Mouse (Mus musculus): ENCODE measurements around the gene Cavin1. TPM values are rescaled to one million over a fixed set of nuclear protein-coding genes. Genes with fewer than 3 reads are reported as not detected.

The Cavin1 gene
- total RNA-seq, 2 experiments from 2014 or later = 226 to 256 TPM

GRCm38 (mm10) chr11:100983778-100984131 lies 13.1 kb upstream of the Cavin1 start:
- intact Hi-C loops (cut with DNase I; ENCODE audit: low total_unique reads) = loop anchor here (5.0 to 10.0 kb wide), 2 partner anchors 74 to 201 kb away; no protein-coding TSS in a partner anchor
- no peak for DNase-seq

DNA sequence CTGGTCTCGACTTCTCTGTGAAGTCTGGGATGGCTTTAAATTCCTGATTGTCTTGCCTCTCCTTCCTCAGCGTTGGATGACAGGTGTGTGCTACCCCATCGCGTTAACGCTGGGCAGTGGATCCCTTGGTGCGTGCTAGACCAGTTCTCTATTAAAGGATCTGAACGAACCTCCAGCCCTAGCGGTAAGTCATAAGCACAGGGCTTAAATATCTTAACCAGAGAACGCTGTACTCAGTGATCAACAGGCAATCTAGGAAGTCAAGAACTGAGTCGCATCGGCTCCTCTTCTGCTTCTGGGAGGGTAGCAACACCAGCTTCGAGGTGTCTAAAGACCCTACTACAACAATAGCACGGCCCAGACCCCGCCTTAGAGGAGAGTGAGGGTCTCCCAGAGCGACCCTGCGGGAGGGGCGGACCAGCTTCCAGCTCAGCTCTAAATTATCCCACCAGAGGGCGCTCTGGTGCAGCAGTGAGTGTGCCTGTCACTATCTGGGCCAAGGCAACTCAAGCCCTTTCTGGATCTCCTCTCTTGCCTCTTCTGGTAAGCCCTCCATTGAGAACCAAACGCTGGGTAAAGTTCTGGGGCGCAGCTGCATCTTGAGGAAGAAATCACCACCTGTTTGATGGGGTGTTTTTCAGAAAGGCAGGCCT lies 12.6 kb upstream of the Cavin1 start:
- intact Hi-C loops (cut with DNase I; ENCODE audit: low total_unique reads) = loop anchor here (5.0 to 10.0 kb wide), 2 partner anchors 74 to 202 kb away; no protein-coding TSS in a partner anchor
- peak; percentile 78 for DNase-seq

DNA sequence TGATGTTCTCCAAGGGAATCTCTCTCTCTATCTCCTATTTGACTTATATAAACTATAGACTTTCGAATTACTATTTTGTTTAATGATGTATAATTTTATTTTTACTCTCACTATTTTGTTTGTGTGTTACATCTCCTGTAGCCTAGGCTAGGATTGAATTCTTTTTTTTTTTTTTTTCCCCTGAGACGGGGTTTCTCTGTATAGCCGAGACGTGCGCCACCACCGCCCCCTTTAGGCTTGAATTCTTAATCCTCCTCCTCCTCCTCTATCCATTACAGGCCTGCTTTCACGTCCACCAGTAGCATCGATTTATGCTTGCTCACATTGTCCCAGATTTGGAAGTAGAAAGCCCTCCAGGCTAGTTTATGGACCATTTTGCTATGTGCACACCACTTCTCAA lies 11.4 kb upstream of the Cavin1 start:
- intact Hi-C loops (cut with DNase I; ENCODE audit: low total_unique reads) = loop anchor here (5.0 to 10.0 kb wide), 2 partner anchors 75 to 203 kb away; no protein-coding TSS in a partner anchor
- DNase-seq = no peak

DNA sequence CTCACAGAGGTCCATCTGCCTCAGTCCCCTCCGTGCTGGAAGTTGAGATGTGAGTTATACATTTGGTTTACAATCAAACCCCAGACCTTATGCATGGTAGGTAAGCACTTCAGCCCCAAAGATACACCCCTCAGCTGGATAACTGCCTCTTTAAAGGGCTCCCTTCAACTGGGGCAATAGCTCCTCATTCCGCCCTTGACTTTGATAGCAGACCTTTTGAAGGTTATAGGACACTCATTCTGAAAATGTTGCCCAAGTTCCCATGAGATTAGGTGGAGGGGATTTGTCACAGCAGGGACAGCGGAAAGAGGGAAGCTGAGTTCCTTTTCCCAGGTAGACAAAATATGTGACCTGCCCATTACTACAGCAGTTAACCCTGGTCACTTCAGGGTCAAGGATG lies 10.5 kb upstream of the Cavin1 start:
- intact Hi-C loops (cut with DNase I; ENCODE audit: low total_unique reads) = loop anchor here (5.0 to 10.0 kb wide), 2 partner anchors 76 to 204 kb away; no protein-coding TSS in a partner anchor
- no peak for DNase-seq

- no peak for DNase-seq
- intact Hi-C loops (cut with DNase I; ENCODE audit: low total_unique reads) = loop anchor here (5.0 to 10.0 kb wide), 2 partner anchors 77 to 204 kb away; no protein-coding TSS in a partner anchor
These were observed 9.8 kb upstream of the Cavin1 start for GRCm38 (mm10) chr11:100980438-100980837.

- intact Hi-C loops (cut with DNase I; ENCODE audit: low total_unique reads) = loop anchor here (5.0 to 10.0 kb wide), 2 partner anchors 77 to 205 kb away; no protein-coding TSS in a partner anchor
These were observed 9.2 kb upstream of the Cavin1 start for GRCm38 (mm10) chr11:100979887-100980286.

DNA sequence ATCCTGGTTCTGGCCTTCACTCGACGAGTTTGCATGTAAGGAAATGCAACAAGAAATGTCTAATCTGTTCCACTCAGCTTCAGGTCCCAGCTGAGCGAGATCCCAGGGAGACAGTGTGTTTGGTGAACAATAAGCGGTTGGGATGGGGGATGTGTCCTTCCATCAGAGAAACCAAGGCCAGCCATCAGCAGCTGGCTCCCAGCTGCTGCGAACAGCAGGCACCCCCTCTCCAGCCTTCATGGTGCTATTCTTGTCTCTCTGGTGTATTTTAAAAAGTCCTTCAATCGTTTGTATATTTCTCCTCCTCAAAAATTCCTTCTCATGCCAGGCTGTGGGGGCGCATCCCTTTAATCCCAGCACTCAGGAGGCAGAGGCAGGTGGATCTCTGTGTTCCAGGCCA lies 4.6 kb upstream of the Cavin1 start:
- no peak for DNase-seq

More at GRCm38 (mm10) chr11:100979887-100980286, 9.2 kb upstream of the Cavin1 start:
- peak; percentile 42 for DNase-seq

DNA sequence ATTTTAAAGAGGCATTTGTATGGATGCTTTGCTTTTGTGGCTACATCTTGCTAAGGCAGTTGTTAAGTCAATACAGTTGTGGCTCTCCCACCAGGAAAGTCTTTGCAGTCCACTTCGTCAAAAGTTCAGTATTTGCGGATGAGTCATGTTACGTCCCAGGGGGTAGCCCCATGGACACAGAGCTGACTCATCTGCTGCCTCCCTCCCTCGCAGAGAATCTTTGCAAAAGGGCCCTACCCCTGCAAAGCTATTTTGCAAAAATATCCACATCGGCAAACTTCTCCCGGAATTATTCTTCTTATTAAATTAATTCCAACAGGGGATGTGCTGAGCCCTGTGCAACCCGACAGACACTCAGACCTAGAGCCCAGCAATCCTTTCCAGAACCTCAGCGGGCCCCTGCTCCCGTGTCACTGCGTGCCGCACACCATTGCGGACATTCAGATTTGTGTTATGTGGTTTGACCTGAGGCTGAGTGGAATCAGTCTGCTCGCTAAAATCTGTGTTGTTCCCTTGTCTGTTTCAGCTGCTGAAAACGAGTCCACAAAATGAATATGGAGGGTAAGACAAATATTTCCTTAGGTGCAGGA lies 3.8 kb upstream of the Cavin1 start:
- intact Hi-C loops (cut with DNase I; ENCODE audit: low total_unique reads) = no loop called here
- peak; percentile 68 for DNase-seq

More for the DNA sequence above, 4.6 kb upstream of the Cavin1 start:
- intact Hi-C loops (cut with DNase I; ENCODE audit: low total_unique reads) = no loop called here

DNA sequence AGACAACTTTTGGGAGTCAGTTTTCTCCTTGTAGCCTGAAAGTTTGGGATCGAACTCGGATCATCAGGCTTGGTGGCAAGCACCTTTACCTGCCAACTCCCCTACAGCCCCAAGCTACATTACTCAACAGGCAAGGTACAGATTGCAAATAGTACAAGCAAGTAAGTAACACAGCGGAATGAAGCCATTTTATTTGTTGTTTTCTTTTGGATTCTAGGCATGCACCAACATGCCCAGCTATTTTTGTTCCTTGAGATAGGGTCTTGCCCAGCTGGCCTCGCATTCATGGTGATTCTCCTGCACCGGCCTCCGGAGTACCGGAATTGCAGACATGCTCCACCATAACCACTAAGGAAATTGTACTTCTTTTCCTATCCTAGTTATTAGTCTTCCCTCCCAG lies 2.6 kb upstream of the Cavin1 start:
- intact Hi-C loops (cut with DNase I; ENCODE audit: low total_unique reads) = no loop called here
- no peak for DNase-seq

GRCm38 (mm10) chr11:100971455-100971854 lies 768 bp upstream of the Cavin1 start:
- intact Hi-C loops (cut with DNase I; ENCODE audit: low total_unique reads) = no loop called here
- no peak for DNase-seq

DNA sequence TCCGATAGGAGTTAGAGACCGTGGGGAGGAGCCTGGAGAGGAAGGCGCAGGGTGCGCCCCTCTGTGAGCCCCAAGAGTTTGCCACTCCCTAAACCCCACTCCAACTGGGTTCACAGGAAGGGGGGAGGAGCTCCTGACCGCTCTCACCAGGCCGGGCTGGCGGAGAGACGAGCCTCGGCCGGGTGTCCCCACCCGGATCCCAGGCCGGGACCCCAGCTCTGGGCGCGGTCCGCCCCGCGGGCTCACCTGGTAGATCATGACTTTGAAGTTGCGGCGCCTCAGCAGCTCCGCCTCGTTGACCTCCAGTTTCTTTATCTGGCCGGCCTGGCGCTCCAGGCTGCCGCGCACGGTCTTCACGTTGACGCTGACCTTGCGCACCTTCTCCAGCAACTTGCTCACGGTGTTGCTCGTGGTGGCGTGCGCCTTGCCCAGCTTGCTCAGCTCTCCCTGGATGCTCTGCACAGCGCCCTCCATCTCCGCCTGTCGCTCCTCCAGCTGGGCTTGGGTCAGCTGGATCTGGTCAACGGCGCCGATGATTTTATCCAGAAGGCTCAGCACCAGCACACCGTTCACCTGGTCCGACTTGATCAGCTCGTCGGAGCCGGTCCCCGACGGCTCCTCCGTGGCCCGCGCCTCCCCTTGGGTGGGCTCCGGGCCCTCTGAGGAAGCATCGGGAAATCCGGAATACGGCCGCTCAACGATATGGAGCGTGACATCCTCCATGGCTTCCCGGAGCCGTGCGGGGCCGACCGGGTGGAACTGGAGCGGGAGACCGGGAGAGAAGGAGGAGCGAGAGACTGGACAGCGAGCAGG lies 737 bp downstream of the Cavin1 start:
- intact Hi-C loops (cut with DNase I; ENCODE audit: low total_unique reads) = no loop called here
- DNase-seq = peak; percentile 73

- DNase-seq = peak; percentile 36
- intact Hi-C loops (cut with DNase I; ENCODE audit: low total_unique reads) = no loop called here
These were observed 1.4 kb downstream of the Cavin1 start for GRCm38 (mm10) chr11:100969189-100969743.

DNA sequence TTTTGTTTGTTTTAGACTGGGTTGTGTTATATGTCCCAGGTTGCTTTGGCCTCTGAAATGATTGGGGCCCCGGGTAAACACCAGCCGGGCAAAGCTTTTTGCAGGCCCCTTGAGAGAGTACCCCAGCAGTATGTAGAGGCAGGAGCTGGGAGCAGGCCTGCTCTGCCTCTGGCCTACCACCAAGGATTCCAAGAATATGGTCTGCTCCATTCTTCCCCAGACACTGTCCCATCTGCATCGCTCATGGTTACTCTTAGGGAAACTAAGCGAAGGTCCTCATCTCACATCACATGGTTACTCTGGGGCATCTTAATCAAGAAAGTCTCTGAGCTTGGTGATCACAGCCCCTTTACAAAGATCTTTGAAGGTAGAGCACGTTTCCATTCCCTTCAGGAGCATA lies 2.2 kb downstream of the Cavin1 start:
- intact Hi-C loops (cut with DNase I; ENCODE audit: low total_unique reads) = no loop called here
- DNase-seq = no peak

GRCm38 (mm10) chr11:100967881-100968420 lies 2.7 kb downstream of the Cavin1 start:
- intact Hi-C loops (cut with DNase I; ENCODE audit: low total_unique reads) = no loop called here
- DNase-seq = no peak

- no peak for DNase-seq
- intact Hi-C loops (cut with DNase I; ENCODE audit: low total_unique reads) = no loop called here
These were observed 3.3 kb downstream of the Cavin1 start for GRCm38 (mm10) chr11:100967376-100967775.

- DNase-seq = no peak
- intact Hi-C loops (cut with DNase I; ENCODE audit: low total_unique reads) = no loop called here
These were observed 4.9 kb downstream of the Cavin1 start for GRCm38 (mm10) chr11:100965760-100966159.

GRCm38 (mm10) chr11:100964901-100965542 lies 5.7 kb downstream of the Cavin1 start:
- DNase-seq = no peak
- intact Hi-C loops (cut with DNase I; ENCODE audit: low total_unique reads) = no loop called here

- intact Hi-C loops (cut with DNase I; ENCODE audit: low total_unique reads) = no loop called here
- DNase-seq = no peak
These were observed 6.5 kb downstream of the Cavin1 start for GRCm38 (mm10) chr11:100964180-100964579.

GRCm38 (mm10) chr11:100963647-100964046 lies 7.0 kb downstream of the Cavin1 start:
- DNase-seq = peak; percentile 62
- intact Hi-C loops (cut with DNase I; ENCODE audit: low total_unique reads) = no loop called here

All from gastrocnemius, postnatal 14 days (tissue).